Mouse (Mus musculus) liver, embryonic 14.5 days (tissue): Measurements from ENCODE around the gene Serpine2.

ENCODE experiments used
- CTCF ChIP-seq: IDR thresholded peaks from 2 replicates; pipeline ENCODE4 v1.5.1; 2016; ENCODE audit warnings: antibody characterized with exemption, low read depth, control low read depth
- EP300 ChIP-seq: IDR thresholded peaks from 2 replicates; pipeline ENCODE4 v1.6.1; 2016; ENCODE audit warnings: antibody characterized with exemption, low read depth

DNA sequence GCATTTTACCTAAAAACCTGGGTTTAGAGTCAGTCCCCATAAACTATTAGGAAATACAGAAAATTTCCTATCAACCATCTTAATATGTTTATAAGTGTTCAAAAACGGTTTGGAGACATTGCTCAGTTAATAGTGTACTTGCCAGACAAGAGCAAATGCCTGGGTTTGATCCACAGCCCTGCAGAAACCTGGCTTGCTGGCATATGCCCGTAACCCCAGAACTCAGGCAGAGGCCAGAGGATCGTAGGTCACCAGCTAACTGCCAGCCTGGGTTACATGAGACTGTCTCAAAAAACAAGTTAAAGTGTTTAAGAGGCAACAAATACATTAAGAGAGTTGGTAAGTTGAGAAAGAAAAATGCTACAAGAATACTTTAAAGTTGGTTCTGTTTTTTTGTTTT is 106.0 kb downstream of the Serpine2 start:
- TF ChIP-seq EP300: no peak
- TF ChIP-seq CTCF: no peak
